Mouse (Mus musculus) ES-Bruce4 (cell line): Measurements from ENCODE around the gene Zfp385b. TPM values are rescaled to one million over a fixed set of nuclear protein-coding genes. Genes with fewer than 3 reads are reported as not detected.

Experiments
- H3K27ac ChIP-seq: 2 replicates; pipeline ENCODE4 v1.5.1; 2012; ENCODE audit warnings: low read length, inconsistent platforms; ENCODE audit not compliant: insufficient read depth
- H3K27me3 ChIP-seq: 2 replicates; pipeline ENCODE4 v1.6.1; 2012; ENCODE audit warnings: mild to moderate bottlenecking, low read length, inconsistent platforms; ENCODE audit not compliant: control insufficient read depth, poor library complexity, insufficient read depth, severe bottlenecking
- H3K36me3 ChIP-seq: 2 replicates; pipeline ENCODE4 v1.6.1; 2012; ENCODE audit warnings: inconsistent platforms, mild to moderate bottlenecking, low read length, moderate library complexity; ENCODE audit not compliant: control insufficient read depth, poor library complexity, insufficient read depth, severe bottlenecking
- H3K4me1 ChIP-seq: one replicate; pipeline ENCODE4 v1.8.1; 2011; ENCODE audit warnings: low read length; ENCODE audit not compliant: control insufficient read depth, insufficient read depth
- H3K4me3 ChIP-seq: 2 replicates; pipeline ENCODE4 v1.5.1; 2011; ENCODE audit warnings: low read depth, mild to moderate bottlenecking, low read length
- H3K9ac ChIP-seq: 2 replicates; pipeline ENCODE4 v1.6.1; 2012; ENCODE audit warnings: low read depth, mild to moderate bottlenecking, inconsistent platforms; ENCODE audit not compliant: poor library complexity, severe bottlenecking
- H3K9me3 ChIP-seq: replicated peaks from 2 replicates; pipeline ENCODE4 v1.6.1; 2012; ENCODE audit warnings: mild to moderate bottlenecking, low read length, inconsistent platforms; ENCODE audit not compliant: control insufficient read depth, poor library complexity, insufficient read depth, severe bottlenecking
- CTCF ChIP-seq: IDR thresholded peaks from one replicate; pipeline ENCODE4 v1.8.1; 2011; ENCODE audit warnings: low read depth, low read length
- EP300 ChIP-seq: IDR thresholded peaks from 2 replicates; pipeline ENCODE4 v1.6.1; 2011; ENCODE audit warnings: low read depth, low read length; ENCODE audit not compliant: insufficient read depth
- POLR2A ChIP-seq: IDR thresholded peaks from one replicate; pipeline ENCODE4 v1.8.1; 2011; ENCODE audit warnings: low read length; ENCODE audit not compliant: insufficient read depth
- polyA plus RNA-seq: library from polyadenylated mRNA; stranded (reverse); fragments of >200 nt; gene quantifications from 2 replicates; pipeline ENCODE4 v1.2.4, GENCODE M21; 2011; ENCODE audit warnings: low read depth; ENCODE audit not compliant: missing spikeins, insufficient read depth, insufficient read length

Zfp385b gene
- polyA plus RNA-seq, 1 experiment, result not detected

DNA sequence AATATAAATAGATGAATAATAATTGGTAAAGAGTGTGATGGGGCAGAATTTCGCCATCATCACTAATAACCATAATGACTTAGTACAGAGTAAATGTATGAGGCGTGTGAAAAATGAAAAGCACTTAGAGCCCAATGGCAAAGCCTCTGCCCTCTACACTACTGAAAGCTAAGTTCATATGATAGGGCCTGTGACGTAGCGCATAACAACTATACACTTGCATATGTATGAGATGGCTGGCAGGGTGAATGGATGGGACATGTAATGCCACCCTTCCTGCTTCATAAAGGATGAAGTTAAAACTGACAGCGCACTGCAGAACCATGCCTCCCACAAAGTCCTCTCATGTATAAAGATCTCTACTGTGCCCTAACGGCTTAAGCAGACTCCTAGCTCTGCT, 226.9 kb downstream of the Zfp385b start:
- Histone ChIP-seq H3K27me3 (no peaks in the 10 kb centered on the region), H3K27ac (no peak overlapping the region), H3K9ac (no peak overlapping the region), H3K36me3 (no peaks in the 10 kb centered on the region), H3K4me1 (no peaks in the 10 kb centered on the region), H3K9me3 (no peaks in the 10 kb centered on the region), H3K4me3 (no peak overlapping the region)
- TF ChIP-seq EP300, result no peak
- no peak for TF ChIP-seq CTCF
- TF ChIP-seq POLR2A, result no peak

DNA sequence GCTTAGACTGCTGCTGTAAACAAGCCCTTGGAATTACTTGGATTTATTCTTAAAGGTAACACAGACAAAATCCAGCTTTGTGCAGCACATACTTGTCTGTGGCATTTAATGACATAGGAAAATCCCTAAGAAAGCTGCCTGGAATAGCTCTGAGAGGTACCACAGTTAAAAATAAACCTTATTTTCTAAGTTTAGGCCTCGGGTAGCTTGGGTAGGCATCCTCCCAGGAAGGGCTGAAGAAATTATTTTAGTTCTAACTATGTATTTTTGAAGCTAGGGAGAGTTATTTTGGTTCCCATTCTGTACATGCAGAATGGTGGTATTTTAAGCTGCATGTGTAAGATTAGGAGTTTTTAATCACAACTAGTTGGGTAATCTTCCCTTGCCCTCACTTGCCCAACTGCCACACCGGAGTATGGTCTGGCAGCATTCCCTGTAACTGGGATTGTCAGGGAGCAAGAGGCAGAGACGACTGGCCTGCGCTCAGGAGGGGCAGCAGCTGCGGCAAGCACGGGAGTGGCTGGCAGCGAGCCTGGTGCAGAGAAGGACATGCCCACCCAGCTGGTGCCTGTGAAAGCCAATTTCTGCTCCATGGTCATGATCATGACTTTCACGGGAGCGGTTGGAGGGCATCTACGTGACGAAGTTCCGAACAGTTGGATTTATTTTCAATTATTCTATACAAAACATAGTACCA, 230.1 kb downstream of the Zfp385b start:
- H3K4me3 ChIP-seq, result no peak overlapping the region
- H3K27me3 ChIP-seq, result no peaks in the 10 kb centered on the region
- H3K36me3 ChIP-seq, result no peaks in the 10 kb centered on the region
- H3K27ac ChIP-seq, result no peak overlapping the region
- no peak for TF ChIP-seq EP300
- no peak for TF ChIP-seq CTCF
- no peak for TF ChIP-seq POLR2A
- no peak overlapping the region for H3K9ac ChIP-seq
- no peaks in the 10 kb centered on the region for H3K9me3 ChIP-seq
- H3K4me1 ChIP-seq, result peaks cover 2% of the 10 kb centered on the region

DNA sequence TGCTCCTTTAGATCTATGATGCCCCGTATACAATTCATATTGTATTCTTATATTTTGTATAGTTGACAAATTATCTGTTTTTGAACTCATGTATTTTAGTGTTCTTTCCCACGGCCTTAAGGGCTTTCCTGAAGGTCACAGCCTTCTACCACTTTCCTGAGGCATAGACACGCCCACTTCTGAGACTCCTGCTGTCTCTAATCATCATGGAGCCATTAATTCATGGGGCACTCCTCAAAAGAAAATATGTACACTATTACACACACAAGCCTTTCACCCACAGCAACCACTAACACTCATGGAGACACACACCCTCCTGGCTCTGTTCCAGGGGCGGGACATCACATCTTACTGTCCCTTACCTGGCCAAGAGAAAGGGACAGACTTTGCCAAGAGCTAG, 232.1 kb downstream of the Zfp385b start:
- no peaks in the 10 kb centered on the region for H3K9me3 ChIP-seq

DNA sequence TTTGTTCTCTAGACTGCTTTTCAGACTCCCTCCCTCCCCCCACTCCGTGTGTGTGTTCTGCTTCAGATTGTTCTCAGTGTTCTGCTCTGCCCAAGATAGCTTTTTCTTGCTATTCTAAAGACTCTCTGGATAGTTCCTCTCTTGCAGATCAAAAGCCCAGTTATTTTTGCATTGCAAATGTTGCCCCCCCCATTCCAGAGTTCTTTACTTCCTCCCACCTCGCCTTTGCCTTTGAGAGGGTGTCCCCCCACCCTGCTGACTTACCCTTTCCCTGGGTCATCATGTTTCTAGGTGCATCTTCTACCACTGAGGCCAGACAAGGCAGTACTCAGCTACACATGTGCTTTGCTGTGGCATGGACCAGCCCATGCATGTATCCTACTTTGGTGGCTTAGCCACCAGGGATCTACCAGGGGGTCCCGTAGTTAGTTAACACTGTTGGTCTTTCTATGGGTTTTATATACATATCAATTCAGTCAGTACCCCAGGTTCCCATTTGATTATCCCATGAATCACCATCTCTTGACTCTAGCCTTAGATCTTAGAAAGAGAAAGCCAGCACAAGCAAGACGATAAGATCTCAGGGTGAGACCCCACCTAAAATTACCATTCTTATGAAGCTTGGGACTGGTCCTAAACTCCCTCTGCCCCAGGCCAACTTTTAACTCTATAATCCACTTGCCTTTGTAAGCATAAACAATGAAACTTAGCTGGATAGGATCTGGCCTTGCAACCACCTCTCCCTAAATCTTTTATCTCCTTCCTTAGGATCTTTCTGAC, 232.7 kb downstream of the Zfp385b start:
- H3K4me1 ChIP-seq, result peaks cover 2% of the 10 kb centered on the region
- TF ChIP-seq POLR2A (no peak), CTCF (no peak), EP300 (no peak)
- H3K27ac ChIP-seq, result peak overlapping the region; percentile 51; the same call in 1 of the 2 replicates

More for the DNA sequence above, 232.1 kb downstream of the Zfp385b start:
- peak overlapping the region; percentile 25; the same call in 1 of the 2 replicates for H3K27ac ChIP-seq
- no peaks in the 10 kb centered on the region for H3K36me3 ChIP-seq
- TF ChIP-seq EP300, result no peak
- TF ChIP-seq POLR2A, result no peak
- TF ChIP-seq CTCF, result no peak
- no peaks in the 10 kb centered on the region for H3K27me3 ChIP-seq
- H3K4me1 ChIP-seq, result peaks cover 2% of the 10 kb centered on the region
- H3K4me3 ChIP-seq, result no peak overlapping the region
- H3K9ac ChIP-seq, result no peak overlapping the region

DNA sequence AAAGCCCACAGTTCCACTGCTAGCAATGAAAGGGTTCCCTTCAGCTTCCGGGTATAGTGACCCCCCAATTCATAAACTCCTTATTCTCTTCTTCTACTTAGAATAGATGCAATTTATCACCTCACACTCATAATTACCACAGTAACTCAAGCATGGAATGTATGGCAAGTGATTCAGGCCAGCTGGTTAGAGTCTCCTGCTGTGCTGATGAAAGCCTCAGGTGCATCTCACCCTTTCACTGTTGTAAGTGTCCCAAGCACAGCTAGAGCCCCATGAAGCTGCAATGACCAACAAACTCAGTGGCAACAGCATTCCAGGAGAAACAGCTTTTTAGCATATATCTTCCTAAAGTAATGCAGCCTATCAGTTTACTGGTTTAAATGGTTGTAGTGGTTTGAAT, 235.9 kb downstream of the Zfp385b start:
- no peak overlapping the region for H3K4me3 ChIP-seq
- no peak overlapping the region for H3K27ac ChIP-seq
- no peaks in the 10 kb centered on the region for H3K27me3 ChIP-seq
- no peaks in the 10 kb centered on the region for H3K36me3 ChIP-seq
- TF ChIP-seq CTCF (no peak), EP300 (no peak), POLR2A (no peak)
- H3K9me3 ChIP-seq, result no peaks in the 10 kb centered on the region
- peaks cover 2% of the 10 kb centered on the region for H3K4me1 ChIP-seq
- H3K9ac ChIP-seq, result no peak overlapping the region

More for the DNA sequence above, 232.7 kb downstream of the Zfp385b start:
- H3K36me3 ChIP-seq, result no peaks in the 10 kb centered on the region
- H3K9me3 ChIP-seq, result no peaks in the 10 kb centered on the region
- H3K9ac ChIP-seq, result no peak overlapping the region
- H3K4me3 ChIP-seq, result no peak overlapping the region
- H3K27me3 ChIP-seq, result no peaks in the 10 kb centered on the region

DNA sequence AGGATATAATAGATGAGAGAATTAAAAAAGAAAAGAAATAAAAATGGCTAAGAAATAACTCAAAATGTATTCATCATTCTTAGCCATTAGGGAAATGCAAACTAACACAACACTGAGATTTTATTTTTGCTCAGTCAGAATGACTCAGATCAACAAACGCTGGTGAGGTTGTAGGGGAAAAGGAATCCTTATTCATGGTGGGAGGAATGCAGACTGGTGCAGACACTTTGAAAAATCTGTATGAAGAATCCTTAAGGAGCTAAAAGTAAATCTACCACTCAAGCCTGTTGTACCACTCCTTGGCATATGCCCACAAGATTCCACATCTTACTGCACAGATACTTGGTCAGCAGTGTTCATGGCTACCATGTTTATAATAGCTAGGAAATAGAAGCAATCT, 242.9 kb downstream of the Zfp385b start:
- Histone ChIP-seq H3K9ac (no peak overlapping the region), H3K27me3 (no peaks in the 10 kb centered on the region), H3K4me3 (no peak overlapping the region), H3K27ac (no peak overlapping the region), H3K9me3 (no peaks in the 10 kb centered on the region), H3K36me3 (no peaks in the 10 kb centered on the region), H3K4me1 (no peaks in the 10 kb centered on the region)
- TF ChIP-seq POLR2A (no peak), EP300 (no peak), CTCF (no peak)
